Mouse (Mus musculus) kidney, embryonic 14.5 days (tissue): ENCODE measurements at regions not wholly inside any gene's neighbourhood (a gene's known extent, or its start where the extent isn't known, plus 50 kb on each side); places are given as distances from the start of the nearest gene placed in this dataset.

Source experiments
- ATAC-seq: fragments of 200-750 bp; cut with Nextera tagmentation; 2 replicates; pipeline ENCODE4 v1.8.0; 2017; ENCODE audit warnings: moderate number of reproducible peaks, mild to moderate bottlenecking, moderate TSS enrichment, moderate library complexity; ENCODE audit not compliant: low FRiP score, low TSS enrichment
- H3K27ac ChIP-seq: fragments of 300-500 bp; sonication (generic); 2 replicates; pipeline ENCODE4 v1.5.1; 2014; ENCODE audit warnings: low read depth, mild to moderate bottlenecking, low read length, moderate library complexity, mixed read lengths
- H3K27me3 ChIP-seq: fragments of 300-500 bp; sonication (generic); 2 replicates; pipeline ENCODE4 v1.6.1; 2014; ENCODE audit warnings: mild to moderate bottlenecking, low read length; ENCODE audit not compliant: control insufficient read depth, insufficient read depth
- H3K36me3 ChIP-seq: fragments of 300-500 bp; sonication (generic); 2 replicates; pipeline ENCODE4 v1.6.1; 2014; ENCODE audit warnings: low read length, mixed read lengths; ENCODE audit not compliant: control insufficient read depth, insufficient read depth
- H3K4me1 ChIP-seq: fragments of 300-500 bp; sonication (generic); 2 replicates; pipeline ENCODE4 v1.6.1; 2014; ENCODE audit warnings: low read length, mixed read lengths; ENCODE audit not compliant: control insufficient read depth, insufficient read depth
- H3K4me2 ChIP-seq: fragments of 300-500 bp; sonication (generic); replicated peaks from 2 replicates; pipeline ENCODE4 v1.6.1; 2014; ENCODE audit warnings: low read depth, mild to moderate bottlenecking, low read length
- H3K4me3 ChIP-seq: fragments of 300-500 bp; sonication (generic); 2 replicates; pipeline ENCODE4 v1.5.1; 2014; ENCODE audit warnings: mild to moderate bottlenecking, low read length
- H3K9ac ChIP-seq: fragments of 300-500 bp; sonication (generic); 2 replicates; pipeline ENCODE4 v1.6.1; 2014; ENCODE audit warnings: low read depth, mild to moderate bottlenecking, low read length, moderate library complexity
- H3K9me3 ChIP-seq: fragments of 300-500 bp; sonication (generic); 2 replicates; pipeline ENCODE4 v1.6.1; 2016; ENCODE audit warnings: low read length; ENCODE audit not compliant: control insufficient read depth
- WGBS: fragments of 180-500 bp; shearing (Covaris S2); extraction: QIAGEN DNeasy Blood & Tissue Kit; methylation state at CpG from one replicate; pipeline ENCODE4 v1.1.7; 2014; 5-methylcytosine and 5-hydroxymethylcytosine counted together

DNA sequence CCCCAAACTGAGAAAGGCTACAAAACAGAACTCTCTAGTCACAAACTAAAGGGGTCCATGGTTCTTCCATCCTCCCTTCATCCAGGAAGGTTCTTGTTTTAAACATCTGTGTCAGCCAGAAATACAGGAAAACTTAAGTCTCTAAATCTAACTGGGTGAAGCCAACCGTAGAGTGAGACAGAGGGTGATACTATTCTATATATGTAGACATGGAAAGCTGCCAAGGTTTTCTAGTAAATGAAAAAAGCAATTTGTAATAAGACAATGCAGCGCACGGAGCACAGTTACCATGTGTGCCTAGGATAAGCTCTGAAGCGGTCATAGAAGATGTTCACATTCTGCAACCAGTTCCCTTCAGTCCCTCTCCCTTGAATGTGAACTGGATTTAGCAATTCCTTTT is 55.4 kb downstream of the Ppp1r3c start:
- peaks cover 19% of the 10 kb centered on the region for H3K4me1 ChIP-seq
- H3K9me3 ChIP-seq = no peaks in the 10 kb centered on the region
- no peaks in the 10 kb centered on the region for H3K36me3 ChIP-seq
- H3K27ac ChIP-seq = no peak overlapping the region
- H3K27me3 ChIP-seq = no peaks in the 10 kb centered on the region
- no peak for ATAC-seq
- H3K4me3 ChIP-seq = no peak overlapping the region
- WGBS = 79% methylated on average over 4 of the region's 4 CpGs
- no peak overlapping the region for H3K9ac ChIP-seq
- H3K4me2 ChIP-seq = no peak overlapping the region

DNA sequence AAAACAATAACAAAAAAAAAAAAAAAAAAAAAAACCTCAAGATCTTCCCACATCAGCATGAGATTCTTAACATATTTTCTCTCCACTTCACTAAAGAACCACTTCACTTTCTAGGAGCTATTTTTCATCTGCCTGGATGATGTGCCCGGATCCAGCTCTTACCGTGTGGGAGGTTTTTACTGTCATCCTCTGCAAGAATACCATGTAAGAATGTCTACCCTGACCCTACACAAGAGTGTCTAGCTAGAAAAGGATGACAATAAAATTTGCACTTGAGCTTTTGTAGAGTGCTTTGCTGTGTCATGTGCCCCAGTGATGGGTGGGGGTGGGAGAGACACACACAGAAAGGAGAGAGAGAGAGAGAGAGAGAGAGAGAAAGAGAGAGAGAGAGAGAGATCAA is 56.1 kb downstream of the Ppp1r3c start:
- H3K4me1 ChIP-seq = peaks cover 19% of the 10 kb centered on the region
- H3K9ac ChIP-seq = no peak overlapping the region
- H3K4me3 ChIP-seq = no peak overlapping the region
- no peaks in the 10 kb centered on the region for H3K36me3 ChIP-seq
- H3K4me2 ChIP-seq = no peak overlapping the region
- 57% methylated on average over 2 of the region's 2 CpGs for WGBS
- H3K27me3 ChIP-seq = no peaks in the 10 kb centered on the region
- no peak for ATAC-seq
- H3K9me3 ChIP-seq = no peaks in the 10 kb centered on the region
- H3K27ac ChIP-seq = no peak overlapping the region

DNA sequence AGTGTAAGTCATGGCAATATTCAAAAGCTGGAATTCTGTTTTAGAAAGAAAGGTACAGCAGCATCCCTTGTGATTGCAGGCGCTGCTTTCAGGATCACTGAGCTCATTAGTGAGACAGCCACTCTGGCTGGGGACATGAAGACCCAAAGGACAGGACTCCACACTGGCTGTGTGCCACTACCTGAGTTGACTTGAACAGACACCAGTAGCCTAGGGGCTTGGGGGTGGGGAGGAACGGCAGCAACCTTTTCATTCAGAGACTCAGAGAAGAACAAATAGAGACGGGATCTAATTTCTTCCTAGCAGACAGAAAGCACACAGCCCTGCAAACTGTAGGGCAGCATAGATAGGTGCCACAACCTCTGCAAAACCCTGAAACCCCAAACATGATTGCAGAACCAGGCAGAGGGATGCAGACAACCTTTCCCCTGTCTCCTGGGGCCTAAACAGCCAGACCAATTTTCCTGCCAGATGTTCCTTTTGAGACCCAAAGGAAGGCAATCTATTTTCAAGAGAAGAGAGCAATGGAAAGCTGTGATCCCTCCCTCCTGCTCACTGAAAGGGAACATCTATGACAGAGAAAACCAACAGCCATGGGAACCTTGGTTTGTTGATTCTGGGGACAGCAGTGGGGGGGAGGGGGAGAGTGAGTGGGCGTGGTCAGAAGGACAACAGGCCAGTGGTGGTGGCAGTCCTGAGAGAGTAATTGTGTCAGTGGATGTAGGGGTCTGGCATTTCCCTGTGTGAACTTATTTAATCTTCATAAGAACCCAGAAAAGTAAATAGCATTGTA is 57.2 kb downstream of the Ppp1r3c start:
- peaks cover 19% of the 10 kb centered on the region for H3K4me1 ChIP-seq
- no peak overlapping the region for H3K4me2 ChIP-seq
- peak overlapping the region; percentile 13; the same call in 1 of the 2 replicates for H3K27ac ChIP-seq
- no peaks in the 10 kb centered on the region for H3K36me3 ChIP-seq
- WGBS = 27% methylated on average over 4 of the region's 4 CpGs
- H3K4me3 ChIP-seq = no peak overlapping the region
- no peaks in the 10 kb centered on the region for H3K27me3 ChIP-seq
- ATAC-seq = peak; percentile 54
- no peaks in the 10 kb centered on the region for H3K9me3 ChIP-seq
- H3K9ac ChIP-seq = no peak overlapping the region

DNA sequence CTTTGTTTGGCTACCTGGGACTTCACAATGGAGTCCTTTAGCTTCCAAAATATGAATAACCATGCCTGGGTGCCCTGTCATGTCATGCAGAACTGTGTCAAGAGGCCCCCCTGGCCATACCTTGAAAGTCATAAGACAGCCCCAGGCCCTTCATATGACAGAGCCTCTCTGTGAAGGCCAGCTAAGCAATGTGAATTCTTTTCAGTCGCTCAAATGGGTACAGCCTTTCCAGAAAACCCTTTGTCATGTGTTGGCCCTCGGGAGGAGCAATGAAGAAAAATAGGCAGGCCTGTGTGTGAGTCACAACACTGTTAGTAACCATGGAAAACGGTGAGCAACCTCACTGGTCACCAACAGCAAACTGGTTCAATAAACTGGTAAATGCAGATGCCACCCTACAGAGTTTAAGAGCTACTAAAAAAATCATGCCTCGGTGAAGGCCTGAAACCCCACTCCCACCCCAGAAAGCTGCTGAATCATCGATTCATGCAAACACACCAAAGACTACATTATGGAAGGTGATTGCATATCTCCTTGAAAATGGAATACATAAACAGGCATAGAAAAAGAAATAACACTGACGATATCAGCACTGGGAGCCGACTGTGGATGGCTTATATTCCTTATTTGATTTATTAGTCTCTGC is 57.9 kb downstream of the Ppp1r3c start:
- H3K4me3 ChIP-seq = no peak overlapping the region
- no peak overlapping the region for H3K9ac ChIP-seq
- H3K4me2 ChIP-seq = no peak overlapping the region
- H3K27ac ChIP-seq = peak overlapping the region; percentile 9; the same call in 1 of the 2 replicates
- no peaks in the 10 kb centered on the region for H3K27me3 ChIP-seq
- no peak for ATAC-seq
- WGBS = 69% methylated on average over 7 of the region's 7 CpGs
- H3K9me3 ChIP-seq = no peaks in the 10 kb centered on the region
- H3K36me3 ChIP-seq = no peaks in the 10 kb centered on the region
- H3K4me1 ChIP-seq = peaks cover 19% of the 10 kb centered on the region

DNA sequence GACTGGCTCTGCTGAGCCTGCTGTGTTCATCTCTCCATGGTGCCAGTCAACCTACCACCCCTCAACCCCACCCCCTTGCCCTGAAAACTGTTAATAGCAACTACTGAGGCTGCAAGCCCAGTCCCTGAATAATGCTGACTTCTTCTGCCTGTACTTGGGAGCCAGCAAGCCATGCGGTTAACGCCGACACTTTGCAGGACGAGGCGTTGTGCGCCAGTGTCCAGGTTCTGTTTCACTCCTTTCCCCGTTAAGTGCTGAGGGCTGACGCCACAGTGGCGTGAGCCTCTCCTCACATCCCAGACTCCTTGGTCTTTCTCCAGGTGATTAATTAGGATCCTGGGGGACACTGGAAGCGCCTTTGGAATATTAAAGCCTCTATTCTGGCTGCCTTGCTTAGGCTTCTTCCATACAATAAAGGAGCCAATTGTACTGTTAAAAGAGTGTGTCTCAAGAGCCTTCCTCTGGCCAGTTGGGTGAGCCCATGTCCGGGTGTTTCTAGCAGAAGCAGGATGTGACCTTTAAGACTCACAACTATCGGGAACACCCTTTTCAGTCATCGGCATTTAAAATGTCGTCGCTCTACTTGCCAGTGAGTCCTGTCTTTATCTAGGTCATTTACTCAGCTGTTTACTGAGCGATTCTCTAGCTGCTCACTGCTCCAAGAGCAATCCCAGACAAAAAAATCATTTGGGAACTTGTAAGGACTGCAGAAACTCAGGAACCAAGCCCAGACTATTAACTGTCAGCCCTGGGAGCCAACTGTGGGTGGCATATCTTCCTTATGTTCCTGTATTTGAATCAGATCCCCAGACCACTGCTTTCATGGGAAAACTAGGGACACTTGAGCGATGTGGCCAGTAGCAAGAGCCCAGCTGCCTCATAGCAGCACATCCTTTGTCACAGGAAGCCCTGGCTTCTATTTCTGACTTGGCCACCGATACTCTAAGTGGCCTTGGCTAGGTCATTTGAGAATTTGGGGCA is 59.1 kb downstream of the Ppp1r3c start:
- H3K27ac ChIP-seq = no peak overlapping the region
- peaks cover 19% of the 10 kb centered on the region for H3K4me1 ChIP-seq
- no peak overlapping the region for H3K4me3 ChIP-seq
- H3K9me3 ChIP-seq = no peaks in the 10 kb centered on the region
- no peak overlapping the region for H3K9ac ChIP-seq
- 77% methylated on average over 18 of the region's 18 CpGs for WGBS
- no peak overlapping the region for H3K4me2 ChIP-seq
- no peaks in the 10 kb centered on the region for H3K36me3 ChIP-seq
- ATAC-seq = no peak
- no peaks in the 10 kb centered on the region for H3K27me3 ChIP-seq

DNA sequence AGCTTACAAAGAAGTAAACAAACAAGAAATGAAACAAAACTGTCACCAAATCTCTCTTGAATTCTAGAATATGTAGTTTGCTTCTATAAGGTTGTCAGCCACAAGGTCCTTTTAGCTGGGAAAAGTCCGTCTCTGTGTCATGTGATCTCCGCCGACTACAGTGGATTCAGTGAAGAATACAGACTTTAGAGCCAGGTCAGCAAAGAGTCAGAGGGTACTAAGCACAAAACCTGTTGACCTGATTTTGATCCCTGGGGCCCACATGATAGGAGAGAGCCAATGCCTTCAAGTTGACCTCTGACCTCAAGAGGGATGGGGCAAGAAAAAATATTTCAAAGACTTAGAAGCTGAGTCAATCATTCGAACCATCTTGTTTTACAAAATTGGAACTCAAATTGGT is 61.5 kb downstream of the Ppp1r3c start:
- no peak overlapping the region for H3K4me3 ChIP-seq
- H3K9ac ChIP-seq = no peak overlapping the region
- 87% methylated on average over 4 of the region's 4 CpGs for WGBS
- H3K36me3 ChIP-seq = no peaks in the 10 kb centered on the region
- H3K4me2 ChIP-seq = no peak overlapping the region
- no peaks in the 10 kb centered on the region for H3K9me3 ChIP-seq
- H3K27me3 ChIP-seq = no peaks in the 10 kb centered on the region
- ATAC-seq = no peak
- H3K27ac ChIP-seq = no peak overlapping the region
- peaks cover 12% of the 10 kb centered on the region for H3K4me1 ChIP-seq

- WGBS = 66% methylated on average over 7 of the region's 7 CpGs
These were observed 65.6 kb downstream of the Ppp1r3c start for GRCm38 (mm10) chr19:36670813-36671212.

More at GRCm38 (mm10) chr19:36670813-36671212, 65.6 kb downstream of the Ppp1r3c start:
- no peak for ATAC-seq
- peaks cover 5% of the 10 kb centered on the region; the same call in 1 of the 2 replicates for H3K4me1 ChIP-seq
- H3K4me3 ChIP-seq = no peak overlapping the region
- no peaks in the 10 kb centered on the region for H3K9me3 ChIP-seq
- H3K27me3 ChIP-seq = no peaks in the 10 kb centered on the region
- no peaks in the 10 kb centered on the region for H3K36me3 ChIP-seq
- no peak overlapping the region for H3K9ac ChIP-seq
- no peak overlapping the region for H3K4me2 ChIP-seq
- H3K27ac ChIP-seq = no peak overlapping the region
